Mouse (Mus musculus) kidney, adult 2 months (tissue): ENCODE data around the gene Plin4.
"Not testable (repeated sequence)": the region's sequence is repeated elsewhere in the genome, so short reads cannot be mapped to it uniquely, and the experiment has no call there.

Experiments
- CTCF ChIP-seq: fragments of 200-500 bp; conservative IDR thresholded peaks from 2 replicates; pipeline ENCODE4 v1.5.1; 2011; ENCODE audit warnings: low read depth, mild to moderate bottlenecking, control low read depth, low read length, moderate library complexity, mixed read lengths; ENCODE audit not compliant: insufficient read depth, insufficient read length
- POLR2A ChIP-seq: fragments of 200-500 bp; IDR thresholded peaks from one replicate; pipeline ENCODE4 v1.6.1; 2011; ENCODE audit warnings: low read depth, low read length, control low read depth

DNA sequence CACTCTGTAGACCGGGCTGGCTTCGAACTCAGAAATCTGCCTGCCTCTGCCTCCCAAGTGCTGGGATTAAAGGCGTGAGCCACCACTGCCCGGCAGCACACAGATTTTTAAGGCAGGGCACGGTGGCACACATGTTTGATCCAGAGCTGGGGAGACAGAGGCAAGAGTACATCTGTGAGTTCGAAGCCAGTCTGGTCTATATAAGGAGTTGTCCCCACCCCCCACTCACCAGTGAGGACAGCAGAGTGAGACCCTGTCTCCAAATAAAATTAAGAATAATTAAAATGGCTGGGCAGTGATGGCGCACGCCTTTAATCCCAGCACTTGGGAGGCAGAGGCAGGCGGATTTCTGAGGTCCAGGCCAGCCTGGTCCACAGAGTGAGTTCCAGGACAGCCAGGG lies 31.2 kb downstream of the Plin4 start:
- TF ChIP-seq POLR2A, CTCF: not testable (repeated sequence)
